Mouse (Mus musculus) activated CD4-positive, CD25-positive, alpha-beta regulatory T cell, adult 4 months (primary cell): Measurements from ENCODE around the gene Stil. TPM values are rescaled to one million over a fixed set of nuclear protein-coding genes. Genes with fewer than 3 reads are reported as not detected.
"Not testable (repeated sequence)": the region's sequence is repeated elsewhere in the genome, so short reads cannot be mapped to it uniquely, and the experiment has no call there.

Experiments used
- ATAC-seq: one replicate; pipeline ENCODE4 v1.8.0; 2017
- polyA plus RNA-seq, 2 experiments: library from polyadenylated mRNA; unstranded; fragments of 100-300 nt; shearing (Covaris generic); gene quantifications; one replicate each; pipeline ENCODE4 v1.2.1; 2017

Stil gene
- polyA plus RNA-seq = 1 to 10 TPM; 6.0 to 6.7 TPM

GRCm38 (mm10) chr4:114999773-115000428, at the start of gene Stil:
Stil (plus strand) TSS chr4:115000159.
- ATAC-seq = peak; percentile 97

- ATAC-seq = no peak
Measured at GRCm38 (mm10) chr4:114953172-114953571, 46.8 kb upstream of the Stil start.

GRCm38 (mm10) chr4:114957403-114957802, 42.6 kb upstream of the Stil start:
- no peak for ATAC-seq

GRCm38 (mm10) chr4:114958231-114958630, 41.7 kb upstream of the Stil start:
- no peak for ATAC-seq

- no peak for ATAC-seq
Measured at GRCm38 (mm10) chr4:114958786-114959185, 41.2 kb upstream of the Stil start.

GRCm38 (mm10) chr4:114959533-114959932, 40.4 kb upstream of the Stil start:
- no peak for ATAC-seq

- not testable (repeated sequence) for ATAC-seq
Measured at GRCm38 (mm10) chr4:114960881-114961280, 39.1 kb upstream of the Stil start.

- ATAC-seq = no peak
Measured at GRCm38 (mm10) chr4:114970736-114971135, 29.2 kb upstream of the Stil start.

GRCm38 (mm10) chr4:114973229-114973740, 26.7 kb upstream of the Stil start:
- no peak for ATAC-seq

- ATAC-seq = no peak
Measured at GRCm38 (mm10) chr4:114982619-114983018, 17.3 kb upstream of the Stil start.

GRCm38 (mm10) chr4:114983020-114983419, 16.9 kb upstream of the Stil start:
- no peak for ATAC-seq

GRCm38 (mm10) chr4:114986211-114986590, 13.8 kb upstream of the Stil start:
- ATAC-seq = no peak

- peak; percentile 79 for ATAC-seq
Measured at GRCm38 (mm10) chr4:114986591-114987432, 13.1 kb upstream of the Stil start, which contains the start of gene Cmpk1. Cmpk1 (minus strand) TSS chr4:114987241.

GRCm38 (mm10) chr4:114994218-114994617, 5.7 kb upstream of the Stil start:
- ATAC-seq = no peak

GRCm38 (mm10) chr4:114997051-114997450, 2.9 kb upstream of the Stil start:
- ATAC-seq = no peak

GRCm38 (mm10) chr4:114999445-114999772, 550 bp upstream of the Stil start:
- no peak for ATAC-seq

GRCm38 (mm10) chr4:115000429-115000795, 453 bp downstream of the Stil start:
- no peak for ATAC-seq

GRCm38 (mm10) chr4:115014276-115014675, 14.3 kb downstream of the Stil start:
- no peak for ATAC-seq

- no peak for ATAC-seq
Measured at GRCm38 (mm10) chr4:115019997-115020396, 20.0 kb downstream of the Stil start.

GRCm38 (mm10) chr4:115035043-115035442, 35.1 kb downstream of the Stil start:
- ATAC-seq = no peak

GRCm38 (mm10) chr4:115038242-115038641, 38.3 kb downstream of the Stil start:
- ATAC-seq = peak; percentile 68

GRCm38 (mm10) chr4:115045621-115046020, 45.7 kb downstream of the Stil start:
- ATAC-seq = no peak

GRCm38 (mm10) chr4:115047750-115048149, 47.8 kb downstream of the Stil start:
- ATAC-seq = peak; percentile 63

GRCm38 (mm10) chr4:115048190-115048589, 48.2 kb downstream of the Stil start:
- ATAC-seq = no peak
